Mouse (Mus musculus) stomach, embryonic 15.5 days (tissue): ENCODE data around the gene Mrps2. TPM values are rescaled to one million over a fixed set of nuclear protein-coding genes. Genes with fewer than 3 reads are reported as not detected.
"Not testable (repeated sequence)": the region's sequence is repeated elsewhere in the genome, so short reads cannot be mapped to it uniquely, and the experiment has no call there.

Source experiments
- ATAC-seq: fragments of 200-750 bp; cut with Nextera tagmentation; 2 replicates; pipeline ENCODE4 v1.8.0; 2017; ENCODE audit warnings: low read depth, moderate number of reproducible peaks, moderate TSS enrichment; ENCODE audit not compliant: insufficient read depth, low FRiP score
- H3K27ac ChIP-seq: fragments of 300-500 bp; sonication (generic); 2 replicates; pipeline ENCODE4 v1.5.1; 2015; ENCODE audit warnings: mild to moderate bottlenecking, inconsistent platforms
- H3K27me3 ChIP-seq: fragments of 300-500 bp; sonication (generic); replicated peaks from 2 replicates; pipeline ENCODE4 v1.6.1; 2015; ENCODE audit warnings: inconsistent platforms
- H3K36me3 ChIP-seq: fragments of 300-500 bp; sonication (generic); 2 replicates; pipeline ENCODE4 v1.6.1; 2015; ENCODE audit warnings: inconsistent platforms
- H3K4me1 ChIP-seq: fragments of 300-500 bp; sonication (generic); 2 replicates; pipeline ENCODE4 v1.6.1; 2015; ENCODE audit warnings: inconsistent platforms
- H3K4me2 ChIP-seq: fragments of 300-500 bp; sonication (generic); 2 replicates; pipeline ENCODE4 v1.6.1; 2015; ENCODE audit warnings: mild to moderate bottlenecking, inconsistent platforms
- H3K4me3 ChIP-seq: fragments of 300-500 bp; sonication (generic); replicated peaks from 2 replicates; pipeline ENCODE4 v1.5.1; 2015; ENCODE audit warnings: inconsistent platforms
- H3K9ac ChIP-seq: fragments of 300-500 bp; sonication (generic); 2 replicates; pipeline ENCODE4 v1.6.1; 2015; ENCODE audit warnings: inconsistent platforms
- H3K9me3 ChIP-seq: fragments of 300-500 bp; sonication (generic); 2 replicates; pipeline ENCODE4 v1.6.1; 2016; ENCODE audit warnings: inconsistent platforms
- WGBS: fragments of 180-500 bp; shearing (Covaris S2); methylation state at CpG from one replicate; pipeline ENCODE4 v1.1.7; 2015; 5-methylcytosine and 5-hydroxymethylcytosine counted together
- polyA plus RNA-seq: library from polyadenylated mRNA; unstranded; fragments of >200 nt; fragmentation: Nextera tagmentation; extraction: Ambion mirVana; gene quantifications from 2 replicates; pipeline ENCODE4 v1.2.1, GENCODE M21; 2015

The Mrps2 gene
- polyA plus RNA-seq, 1 experiment from 2014 or later: 51.8 TPM

DNA sequence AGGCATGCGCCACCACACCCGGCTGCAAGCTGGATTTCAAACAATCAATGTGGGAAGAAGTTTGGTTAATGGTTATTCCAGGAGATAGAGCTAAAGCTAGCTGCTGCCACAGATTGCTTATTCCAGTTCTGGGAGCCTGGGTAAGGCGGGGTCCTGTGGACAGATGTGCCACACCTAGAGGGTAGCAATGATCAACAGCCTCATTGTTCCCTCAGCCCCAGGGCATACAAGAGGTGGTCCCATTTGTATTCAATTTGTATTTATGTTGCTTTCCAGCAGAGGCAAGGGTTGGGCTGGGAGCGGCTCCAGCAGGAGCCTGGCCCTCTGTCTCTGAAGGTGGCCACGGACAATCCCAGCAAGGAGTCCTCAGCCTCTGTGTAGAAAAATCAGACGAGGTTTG, 38.4 kb downstream of the Mrps2 start:
- Histone ChIP-seq H3K9ac (no peak overlapping the region), H3K4me2 (no peak overlapping the region), H3K4me3 (no peak overlapping the region), H3K27ac (no peak overlapping the region), H3K9me3 (no peaks in the 10 kb centered on the region), H3K27me3 (no peaks in the 10 kb centered on the region), H3K4me1 (no peaks in the 10 kb centered on the region), H3K36me3 (no peaks in the 10 kb centered on the region)
- WGBS: 77% methylated on average over 6 of the region's 6 CpGs
- no peak for ATAC-seq

- peaks cover 22% of the 10 kb centered on the region for H3K4me1 ChIP-seq
- H3K27me3 ChIP-seq, H3K4me2 ChIP-seq, H3K9me3 ChIP-seq, H3K4me3 ChIP-seq, H3K9ac ChIP-seq, ATAC-seq, H3K27ac ChIP-seq, H3K36me3 ChIP-seq: not testable (repeated sequence)
- WGBS: 50% methylated on average over 5 of the region's 5 CpGs
Measured at GRCm38 (mm10) chr2:28511600-28511999, 43.7 kb downstream of the Mrps2 start.

DNA sequence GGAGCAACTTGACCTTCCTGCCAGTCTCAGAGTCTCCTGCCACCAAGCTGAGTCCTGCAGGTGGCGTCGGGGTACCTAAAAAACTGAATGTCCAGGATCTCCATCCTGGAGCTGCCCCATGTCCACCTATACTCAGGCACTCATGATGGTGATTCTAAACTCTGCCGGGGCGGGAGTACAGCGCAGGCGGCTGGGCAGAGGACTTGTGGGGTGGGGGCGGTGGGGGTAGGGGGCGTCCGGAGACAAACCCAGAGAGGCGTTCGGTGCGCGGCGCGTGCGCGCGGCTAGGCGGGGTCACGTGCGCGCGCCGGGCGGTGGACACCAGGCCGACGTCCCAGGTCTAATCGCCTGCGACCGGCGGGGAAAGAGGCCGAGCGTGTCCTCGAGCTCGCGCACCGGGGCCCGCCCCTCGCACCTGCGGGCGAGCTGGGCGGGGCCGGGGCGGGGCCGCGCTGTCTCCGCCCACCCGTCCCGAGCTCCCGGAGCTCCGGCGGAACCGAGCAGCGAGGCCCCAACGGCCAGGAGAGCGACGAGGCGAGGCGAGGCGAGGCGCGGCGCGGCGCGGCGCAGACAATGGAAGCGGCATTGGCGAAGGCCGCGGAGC, 45.0 kb downstream of the Mrps2 start, which contains the start of gene Ralgds:
Ralgds (plus strand) TSS at position 328 of the 604 bp plus-strand sequence.
- under 1% methylated on average over 38 of the region's 71 CpGs for WGBS

GRCm38 (mm10) chr2:28513431-28514370, 45.8 kb downstream of the Mrps2 start:
- H3K9me3 ChIP-seq: no peaks in the 10 kb centered on the region
- H3K4me3 ChIP-seq: peak overlapping the region; percentile 70
- peaks cover 33% of the 10 kb centered on the region for H3K4me1 ChIP-seq
- peak overlapping the region; percentile 80 for H3K9ac ChIP-seq
- 6% methylated on average over 47 of the region's 47 CpGs for WGBS
- peak overlapping the region; percentile 97 for H3K4me2 ChIP-seq
- H3K27ac ChIP-seq: peak overlapping the region; percentile 80
- ATAC-seq: peak; percentile 11; the same call in 1 of the 2 replicates
- no peaks in the 10 kb centered on the region for H3K36me3 ChIP-seq
- no peaks in the 10 kb centered on the region for H3K27me3 ChIP-seq

More for the DNA sequence above, 45.0 kb downstream of the Mrps2 start, which contains the start of gene Ralgds:
- H3K27me3 ChIP-seq: no peaks in the 10 kb centered on the region
- peak; percentile 67 for ATAC-seq
- no peaks in the 10 kb centered on the region for H3K9me3 ChIP-seq
- H3K36me3 ChIP-seq: no peaks in the 10 kb centered on the region
- H3K4me3 ChIP-seq: peak within 1 kb of the TSS; percentile 70
- H3K4me1 ChIP-seq: peaks cover 30% of the 10 kb centered on the region
- peak within 1 kb of the TSS; percentile 97 for H3K4me2 ChIP-seq
- H3K27ac ChIP-seq: peak within 1 kb of the TSS; percentile 80
- H3K9ac ChIP-seq: peak within 1 kb of the TSS; percentile 80

GRCm38 (mm10) chr2:28514489-28514888, 46.6 kb downstream of the Mrps2 start:
- peak overlapping the region; percentile 97 for H3K4me2 ChIP-seq
- no peak overlapping the region for H3K9ac ChIP-seq
- WGBS: 19% methylated on average over 5 of the region's 5 CpGs
- H3K27me3 ChIP-seq: no peaks in the 10 kb centered on the region
- H3K4me1 ChIP-seq: peaks cover 36% of the 10 kb centered on the region
- no peak overlapping the region for H3K27ac ChIP-seq
- ATAC-seq: no peak
- no peaks in the 10 kb centered on the region for H3K36me3 ChIP-seq
- H3K4me3 ChIP-seq: peak overlapping the region; percentile 70
- no peaks in the 10 kb centered on the region for H3K9me3 ChIP-seq

DNA sequence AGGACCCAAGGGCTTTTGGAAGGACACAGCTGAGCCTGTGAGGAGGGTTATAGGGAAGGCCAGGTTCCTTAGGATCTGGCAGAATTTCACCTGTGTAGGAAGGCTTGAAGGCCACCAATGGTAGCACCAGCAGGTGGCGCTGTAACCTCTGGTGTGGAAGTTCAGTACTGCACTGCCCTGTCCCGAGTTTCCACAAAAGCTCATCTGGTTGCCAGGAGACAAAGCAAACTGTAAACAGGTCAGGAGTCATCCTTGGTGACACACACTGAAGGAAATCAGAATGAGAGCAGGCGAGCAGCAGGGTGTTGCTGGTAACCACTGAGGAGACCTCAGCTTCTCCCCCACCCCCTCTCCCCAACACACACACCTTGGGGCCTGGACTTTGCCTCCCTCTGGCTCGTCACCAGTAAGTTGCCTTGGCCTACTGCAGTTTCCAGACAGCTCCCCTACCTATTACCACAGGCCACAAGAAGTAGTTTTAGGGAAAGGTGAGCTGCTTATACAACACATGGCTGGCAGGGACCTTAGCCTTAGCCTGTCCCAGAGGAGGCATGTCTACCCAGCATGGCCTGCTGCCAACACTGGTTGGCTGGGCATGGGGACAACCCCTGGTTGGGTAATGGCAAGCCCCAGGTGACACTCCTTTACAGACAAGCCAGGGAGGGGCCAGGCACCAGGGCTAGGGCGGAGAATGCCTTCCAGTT, 49.5 kb downstream of the Mrps2 start:
- 43% methylated on average over 5 of the region's 5 CpGs for WGBS
- H3K4me1 ChIP-seq: peaks cover 37% of the 10 kb centered on the region
- peak overlapping the region; percentile 67 for H3K27ac ChIP-seq
- peak; percentile 28 for ATAC-seq
- no peak overlapping the region for H3K4me3 ChIP-seq
- no peak overlapping the region for H3K4me2 ChIP-seq
- H3K36me3 ChIP-seq: no peaks in the 10 kb centered on the region
- H3K27me3 ChIP-seq: no peaks in the 10 kb centered on the region
- no peaks in the 10 kb centered on the region for H3K9me3 ChIP-seq
- no peak overlapping the region for H3K9ac ChIP-seq

- Histone ChIP-seq H3K36me3 (no peaks in the 10 kb centered on the region), H3K4me2 (no peak overlapping the region), H3K27ac (peak overlapping the region; percentile 67; the same call in 1 of the 2 replicates), H3K9me3 (no peaks in the 10 kb centered on the region), H3K4me1 (peaks cover 33% of the 10 kb centered on the region), H3K27me3 (no peaks in the 10 kb centered on the region), H3K9ac (no peak overlapping the region), H3K4me3 (no peak overlapping the region)
- ATAC-seq: no peak
- WGBS: 43% methylated on average over 2 of the region's 2 CpGs
Measured at GRCm38 (mm10) chr2:28518231-28518630, 50.4 kb downstream of the Mrps2 start.

- WGBS: 68% methylated on average over 5 of the region's 5 CpGs
- Histone ChIP-seq H3K9ac (no peak overlapping the region), H3K4me1 (peaks cover 36% of the 10 kb centered on the region), H3K36me3 (no peaks in the 10 kb centered on the region), H3K4me2 (no peak overlapping the region), H3K9me3 (no peaks in the 10 kb centered on the region), H3K27me3 (no peaks in the 10 kb centered on the region), H3K27ac (no peak overlapping the region), H3K4me3 (no peak overlapping the region)
- no peak for ATAC-seq
Measured at GRCm38 (mm10) chr2:28520581-28520980, 52.7 kb downstream of the Mrps2 start.

Other genes with a start within 250 kb of the Mrps2 start
- gene Ppp1r26, start 21.3 kb upstream of the Mrps2 start, polyA plus RNA-seq: 4.4 TPM in 2 replicates
- 0.72 and 0.85 TPM in 2 replicates for gene 1700007K13Rik, start 1.7 kb upstream of the Mrps2 start, polyA plus RNA-seq
- gene Gbgt1, start 28.8 kb downstream of the Mrps2 start, polyA plus RNA-seq: 2.7 and 3.2 TPM in 2 replicates
- gene Gm10134, start 38.0 kb downstream of the Mrps2 start, polyA plus RNA-seq: 8.5 and 8.8 TPM in 2 replicates
- gene Ralgds, start 45.1 kb downstream of the Mrps2 start, polyA plus RNA-seq: 27.5 and 30.9 TPM in 2 replicates
- 412 and 563 TPM in 2 replicates for gene Cel, start 95.3 kb downstream of the Mrps2 start, polyA plus RNA-seq
- 33.6 and 41.8 TPM in 2 replicates for gene Gtf3c5, start 115.7 kb downstream of the Mrps2 start, polyA plus RNA-seq
- 3.1 and 6.9 TPM in 2 replicates for gene Gfi1b, start 153.9 kb downstream of the Mrps2 start, polyA plus RNA-seq
- gene Tsc1, start 173.2 kb downstream of the Mrps2 start, polyA plus RNA-seq: 18.7 and 18.9 TPM in 2 replicates
- gene Spaca9, start 231.7 kb downstream of the Mrps2 start, polyA plus RNA-seq: 2.2 and 2.6 TPM in 2 replicates
- gene Ak8, start 232.1 kb downstream of the Mrps2 start, polyA plus RNA-seq: 0.81 and 1.0 TPM in 2 replicates